ENCODE assay signal across 21 mouse cellular contexts in the genomic region with DNA sequence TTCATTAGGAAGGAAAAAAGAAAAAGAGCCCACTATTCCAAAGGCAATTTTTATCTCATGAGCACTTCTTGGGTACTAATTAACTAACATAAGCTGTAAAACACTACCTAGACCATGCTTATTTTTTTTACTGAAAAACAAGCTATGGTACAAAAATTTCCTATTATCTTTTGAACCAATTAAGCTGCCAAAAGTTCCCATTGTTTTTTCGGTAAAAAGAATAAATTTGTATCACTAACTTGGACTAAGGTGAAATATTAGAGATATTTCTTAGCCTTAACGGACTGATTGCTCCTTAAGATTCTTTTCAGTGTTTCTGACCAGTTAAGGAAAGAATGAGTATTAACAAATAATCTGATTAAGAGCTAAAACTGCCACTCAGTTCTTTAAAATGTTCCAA. TPM values are rescaled to one million over a fixed set of nuclear protein-coding genes. Genes with fewer than 3 reads are reported as not detected.
DNase-seq lines count a peak whose midpoint lies in the region; ATAC-seq and TF ChIP-seq lines count a peak whose summit lies in the region.
"Had no signal": no experiment of that assay in that cellular context is flagged by ENCODE, and none has a peak within 500 bp of the region (broad histone marks: within the 10 kb centered on the region; RNA-seq: fewer than 3 reads in every experiment).

No protein-coding gene starts in this region.

- H3K9ac ChIP-seq in hindbrain, embryonic 12.5 days, result no peak overlapping the region
- no peak overlapping the region for H3K9ac ChIP-seq in hindbrain, embryonic 11.5 days (ENCODE audit: low read depth, low read length)
- H3K9ac ChIP-seq in midbrain, embryonic 11.5 days (ENCODE audit: low read length), result no peak overlapping the region
- no peak overlapping the region for H3K9ac ChIP-seq in midbrain, embryonic 13.5 days (replicated peaks)
- H3K9ac ChIP-seq: forebrain, postnatal 0 days; limb, embryonic 12.5 days had no signal

- no peak overlapping the region for H3K4me3 ChIP-seq in hindbrain, embryonic 12.5 days
- H3K4me3 ChIP-seq in hindbrain, embryonic 11.5 days (ENCODE audit: low read depth, low read length), result no peak overlapping the region
- H3K4me3 ChIP-seq in midbrain, embryonic 11.5 days (ENCODE audit: low read depth, low read length), result no peak overlapping the region
- no peak overlapping the region for H3K4me3 ChIP-seq in midbrain, embryonic 13.5 days (replicated peaks)

- peak overlapping the region; percentile 94; the same call in 1 of the 2 replicates for H3K4me2 ChIP-seq in hindbrain, embryonic 12.5 days (replicated peaks)
- H3K4me2 ChIP-seq in hindbrain, embryonic 11.5 days (replicated peaks; ENCODE audit: low read depth, low read length), result no peak overlapping the region
- H3K4me2 ChIP-seq in midbrain, embryonic 11.5 days, result no peak overlapping the region; the same call in 1 of the 2 replicates
- no peak overlapping the region for H3K4me2 ChIP-seq in midbrain, embryonic 13.5 days (replicated peaks)

- TF ChIP-seq CTCF in brain, embryonic 14.5 days (IDR thresholded peaks at IDR 0.05; ENCODE audit: borderline replicate concordance, extremely low read depth, insufficient read depth, insufficient read length), result no peak

- H3K27ac ChIP-seq in hindbrain, embryonic 12.5 days, result no peak overlapping the region
- no peak overlapping the region for H3K27ac ChIP-seq in hindbrain, embryonic 11.5 days (ENCODE audit: low read depth, low read length)
- no peak overlapping the region for H3K27ac ChIP-seq in midbrain, embryonic 11.5 days (ENCODE audit: low read depth, low read length)
- no peak overlapping the region for H3K27ac ChIP-seq in midbrain, embryonic 13.5 days
- H3K27ac ChIP-seq: layer of hippocampus, adult 2 months; limb, embryonic 12.5 days had no signal

- no peak for DNase-seq in hindbrain, embryonic 11.5 days (ENCODE audit: low spot score)
- peak; percentile 92 for DNase-seq in midbrain, embryonic 11.5 days (ENCODE audit: low spot score, missing footprints)
- peak; percentile 30 for DNase-seq in brain, embryonic 14.5 days (ENCODE audit: low read depth)
- DNase-seq in induced T-regulatory cell, adult 2 months (ENCODE audit: low read depth), result peak; percentile 12
- no peak for DNase-seq in lung, postnatal 10 days
- DNase-seq in adrenal gland, postnatal 36 days, result no peak
- DNase-seq: adrenal gland, adult 2 months; cerebellum, adult 18-20 months; cerebellum, postnatal 25 days; gastrocnemius, postnatal 14 days; kidney, adult 8-10 months; kidney, postnatal 25 days; lung, adult 18-20 months; lung, postnatal 14 days had no signal

- peaks cover 13% of the 10 kb centered on the region for H3K4me1 ChIP-seq in hindbrain, embryonic 12.5 days
- H3K4me1 ChIP-seq in hindbrain, embryonic 11.5 days (replicated peaks; ENCODE audit: control insufficient read depth, insufficient read depth, low read length), result no peaks in the 10 kb centered on the region
- H3K4me1 ChIP-seq in midbrain, embryonic 11.5 days (ENCODE audit: control insufficient read depth, insufficient read depth, low read length), result peaks cover 9% of the 10 kb centered on the region
- H3K4me1 ChIP-seq in midbrain, embryonic 13.5 days (replicated peaks), result peaks cover 17% of the 10 kb centered on the region

- H3K36me3 ChIP-seq in hindbrain, embryonic 12.5 days, result no peaks in the 10 kb centered on the region
- H3K36me3 ChIP-seq in hindbrain, embryonic 11.5 days (ENCODE audit: control insufficient read depth, insufficient read depth, low read length), result no peaks in the 10 kb centered on the region
- no peaks in the 10 kb centered on the region for H3K36me3 ChIP-seq in midbrain, embryonic 11.5 days (ENCODE audit: control insufficient read depth, insufficient read depth, low read length)
- no peaks in the 10 kb centered on the region for H3K36me3 ChIP-seq in midbrain, embryonic 13.5 days
- H3K36me3 ChIP-seq: limb, embryonic 12.5 days had no signal

- no peaks in the 10 kb centered on the region for H3K27me3 ChIP-seq in hindbrain, embryonic 12.5 days
- no peaks in the 10 kb centered on the region for H3K27me3 ChIP-seq in hindbrain, embryonic 11.5 days (ENCODE audit: control insufficient read depth, insufficient read depth, low read length)
- H3K27me3 ChIP-seq in midbrain, embryonic 11.5 days (ENCODE audit: control insufficient read depth, insufficient read depth, low read length), result peaks cover 5% of the 10 kb centered on the region; the same call in 1 of the 2 replicates
- H3K27me3 ChIP-seq in midbrain, embryonic 13.5 days, result peaks cover 16% of the 10 kb centered on the region
- H3K27me3 ChIP-seq: Patski had no signal

- no peak for ATAC-seq in hindbrain, embryonic 12.5 days (ENCODE audit: low FRiP score)
- no peak for ATAC-seq in hindbrain, embryonic 11.5 days (ENCODE audit: low FRiP score)
- ATAC-seq in midbrain, embryonic 11.5 days (ENCODE audit: low FRiP score), result no peak
- ATAC-seq in midbrain, embryonic 13.5 days, result no peak
- ATAC-seq: forebrain, postnatal 0 days; Patski had no signal

- no peak for TF ChIP-seq POLR2A in brain, embryonic 14.5 days (IDR thresholded peaks at IDR 0.05; ENCODE audit: borderline replicate concordance, extremely low read depth, insufficient read depth, insufficient read length, poor library complexity, severe bottlenecking)

- 42% methylated on average over 2 of the region's 2 CpGs for WGBS in hindbrain, embryonic 12.5 days
- WGBS in hindbrain, embryonic 11.5 days, result 38% methylated on average over 2 of the region's 2 CpGs
- WGBS in midbrain, embryonic 11.5 days, result 22% methylated on average over 2 of the region's 2 CpGs
- WGBS in midbrain, embryonic 13.5 days, result 27% methylated on average over 2 of the region's 2 CpGs

- H3K9me3 ChIP-seq in hindbrain, embryonic 12.5 days (replicated peaks), result no peaks in the 10 kb centered on the region
- no peaks in the 10 kb centered on the region for H3K9me3 ChIP-seq in hindbrain, embryonic 11.5 days (ENCODE audit: control insufficient read depth, low read length)
- H3K9me3 ChIP-seq in midbrain, embryonic 11.5 days (ENCODE audit: control insufficient read depth, low read length), result no peaks in the 10 kb centered on the region
- H3K9me3 ChIP-seq in midbrain, embryonic 13.5 days, result no peaks in the 10 kb centered on the region
- H3K9me3 ChIP-seq: limb, embryonic 12.5 days had no signal

RNA-seq across cellular contexts. Expression of gene Nr6a1, which starts 3.6 kb away (rescaled TPM):
- 3.1 and 3.8 TPM in 2 replicates for polyA plus RNA-seq in hindbrain, embryonic 12.5 days (2016; fragmentation: Nextera tagmentation; extraction: Ambion mirVana)
- 5.0 and 6.6 TPM in 2 replicates for polyA plus RNA-seq in hindbrain, embryonic 11.5 days (2014; fragmentation: Nextera tagmentation; extraction: Ambion mirVana)
- 4.4 and 5.2 TPM in 2 replicates for polyA plus RNA-seq in midbrain, embryonic 11.5 days (2014; fragmentation: Nextera tagmentation; extraction: Ambion mirVana)
- polyA plus RNA-seq in midbrain, embryonic 13.5 days (2015; fragmentation: Nextera tagmentation; extraction: Ambion mirVana), result 1.9 and 2.0 TPM in 2 replicates
- polyA plus RNA-seq in brain, embryonic 14.5 days (2012; rRNA removed), result 4.1 and 5.6 TPM in 2 replicates
- total RNA-seq in adrenal gland, postnatal 36 days (2021), result 1 to 10 TPM; 7.1 to 8.2 TPM

RNA-seq across cellular contexts. Expression of gene Olfml2a, which starts 7.9 kb away (rescaled TPM):
- polyA plus RNA-seq in hindbrain, embryonic 12.5 days (2016; fragmentation: Nextera tagmentation; extraction: Ambion mirVana), result 4.9 and 5.7 TPM in 2 replicates
- 1.6 and 2.5 TPM in 2 replicates for polyA plus RNA-seq in hindbrain, embryonic 11.5 days (2014; fragmentation: Nextera tagmentation; extraction: Ambion mirVana)
- 1.9 and 2.2 TPM in 2 replicates for polyA plus RNA-seq in midbrain, embryonic 11.5 days (2014; fragmentation: Nextera tagmentation; extraction: Ambion mirVana)
- 2.2 and 2.4 TPM in 2 replicates for polyA plus RNA-seq in midbrain, embryonic 13.5 days (2015; fragmentation: Nextera tagmentation; extraction: Ambion mirVana)
- 2.0 and 5.6 TPM in 2 replicates for polyA plus RNA-seq in brain, embryonic 14.5 days (2012; rRNA removed)
- 10 to 100 TPM in 1 of 2 experiments, 1 to 10 TPM in 1; 9.1 to 13.0 TPM for total RNA-seq in adrenal gland, postnatal 36 days (2021)
- total RNA-seq: hematopoietic stem cell, adult 5-6 weeks had no signal

Comparison
In these comparisons a context has a peak if more than half of its experiments do, and no peak if none do; other contexts are left out.
1. DNase-seq: peak in midbrain, embryonic 11.5 days (single experiment), brain, embryonic 14.5 days (single experiment) and induced T-regulatory cell, adult 2 months (single experiment); none in hindbrain, embryonic 11.5 days (single experiment), lung, postnatal 10 days (single experiment) and adrenal gland, postnatal 36 days (0 of 2).